ENCODE assay signal across 8 mouse cellular contexts in the genomic region with DNA sequence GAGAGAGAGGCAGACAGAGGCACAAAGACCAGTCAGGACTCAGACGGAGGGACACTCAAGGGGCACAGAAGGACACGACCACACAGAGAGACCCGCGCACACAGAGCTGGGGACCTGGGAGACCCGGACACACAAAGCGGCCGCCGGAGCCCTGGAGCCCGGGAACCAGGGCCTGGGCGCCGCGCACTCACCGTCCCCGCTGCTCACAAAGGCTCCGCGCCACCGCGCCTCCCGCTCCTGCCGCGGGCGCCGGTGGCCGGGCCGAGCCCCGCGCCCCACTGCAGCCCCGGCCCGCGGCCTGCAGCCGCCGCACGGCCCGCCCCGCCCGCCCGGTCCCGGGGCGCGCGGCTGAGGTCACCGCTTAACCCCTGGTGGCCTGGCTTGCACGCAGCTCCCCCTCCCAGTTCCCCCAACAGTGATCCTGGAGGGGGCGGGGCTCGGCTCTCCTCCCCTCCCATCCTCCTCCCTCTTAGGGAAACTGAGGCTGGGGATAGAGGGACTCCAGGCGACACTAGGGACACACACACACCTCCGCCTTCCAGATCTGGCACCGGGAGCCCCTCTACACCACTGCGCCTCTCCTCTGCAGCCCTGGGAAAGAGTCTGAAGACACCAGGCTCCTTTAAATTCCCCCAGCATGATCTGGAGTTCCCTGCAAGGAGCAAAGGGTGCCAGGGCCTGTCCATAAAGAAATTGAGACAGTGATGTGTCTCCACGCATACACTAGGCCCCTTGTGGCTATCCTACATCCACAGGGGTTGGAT. TPM values are rescaled to one million over a fixed set of nuclear protein-coding genes. Genes with fewer than 3 reads are reported as not detected.
A peak's percentile ranks its signal among the peaks of the same experiment; 100 is the strongest.
DNase-seq lines count a peak whose midpoint lies in the region; ATAC-seq and TF ChIP-seq lines count a peak whose summit lies in the region.

No protein-coding gene starts in this region.

- H3K4me3 ChIP-seq in ES-Bruce4 (ENCODE audit: low read depth, low read length): peak overlapping the region; percentile 64
- peak overlapping the region; percentile 92 for H3K4me3 ChIP-seq in cortical plate, adult 2 months (ENCODE audit: insufficient read depth, low read length)
- H3K4me3 ChIP-seq in heart, embryonic 10.5 days: peak overlapping the region; percentile 84
- peak overlapping the region; percentile 67 for H3K4me3 ChIP-seq in midbrain, embryonic 15.5 days

- no peaks in the 10 kb centered on the region for H3K4me1 ChIP-seq in ES-Bruce4 (ENCODE audit: control insufficient read depth, insufficient read depth, low read length)
- H3K4me1 ChIP-seq in cortical plate, adult 2 months (ENCODE audit: control insufficient read depth, insufficient read depth, low read length): peaks cover 3% of the 10 kb centered on the region
- peaks cover 33% of the 10 kb centered on the region for H3K4me1 ChIP-seq in heart, embryonic 10.5 days
- H3K4me1 ChIP-seq in midbrain, embryonic 15.5 days: peaks cover 51% of the 10 kb centered on the region

- WGBS in heart, embryonic 10.5 days: 2% methylated on average over 50 of the region's 50 CpGs
- under 1% methylated on average over 46 of the region's 50 CpGs for WGBS in midbrain, embryonic 15.5 days

- H3K27ac ChIP-seq in ES-Bruce4 (ENCODE audit: insufficient read depth, low read length): no peak overlapping the region
- H3K27ac ChIP-seq in cortical plate, adult 2 months (ENCODE audit: insufficient read depth, low read length): peak overlapping the region; percentile 78
- peak overlapping the region; percentile 98 for H3K27ac ChIP-seq in heart, embryonic 10.5 days
- H3K27ac ChIP-seq in midbrain, embryonic 15.5 days: peak overlapping the region; percentile 95

- H3K9ac ChIP-seq in ES-Bruce4 (ENCODE audit: low read depth, poor library complexity, severe bottlenecking): peak overlapping the region; percentile 84
- H3K9ac ChIP-seq in midbrain, embryonic 15.5 days: peak overlapping the region; percentile 92

- H3K4me2 ChIP-seq in midbrain, embryonic 15.5 days: peak overlapping the region; percentile 64

- peak; percentile 37 for DNase-seq in gastrocnemius, adult 18-20 months (ENCODE audit: low spot score)
- DNase-seq in gastrocnemius, adult 8-10 months (ENCODE audit: low spot score in 2 of 2): no peak
- no peak for DNase-seq in heart, embryonic 10.5 days (ENCODE audit: low spot score)
- DNase-seq in layer of hippocampus, postnatal 36 days: peak; percentile 45 to 50
- DNase-seq in c-Kit-positive CD71-positive TER-119-positive erythroid progenitor cells, embryonic 14.5 days (ENCODE audit: low spot score): no peak

- ATAC-seq in midbrain, embryonic 15.5 days (replicated peaks): peak; percentile 73

- TF ChIP-seq EP300 in ES-Bruce4 (IDR thresholded peaks at IDR 0.05; ENCODE audit: insufficient read depth, low read depth, low read length): no peak

- no peak for TF ChIP-seq CTCF in ES-Bruce4 (IDR thresholded peaks at IDR 0.05; ENCODE audit: low read depth, low read length)
- TF ChIP-seq CTCF in cortical plate, adult 2 months (IDR thresholded peaks at IDR 0.05; ENCODE audit: extremely low read depth, insufficient read depth, low read length): no peak

- no peaks in the 10 kb centered on the region for H3K9me3 ChIP-seq in ES-Bruce4 (replicated peaks; ENCODE audit: control insufficient read depth, insufficient read depth, low read length, poor library complexity, severe bottlenecking)
- no peaks in the 10 kb centered on the region for H3K9me3 ChIP-seq in heart, embryonic 10.5 days
- H3K9me3 ChIP-seq in midbrain, embryonic 15.5 days: no peaks in the 10 kb centered on the region

- no peaks in the 10 kb centered on the region for H3K27me3 ChIP-seq in ES-Bruce4 (ENCODE audit: control insufficient read depth, insufficient read depth, low read length, poor library complexity, severe bottlenecking)
- H3K27me3 ChIP-seq in heart, embryonic 10.5 days (ENCODE audit: insufficient read depth, poor library complexity, severe bottlenecking): peaks cover 20% of the 10 kb centered on the region
- H3K27me3 ChIP-seq in midbrain, embryonic 15.5 days (replicated peaks): no peaks in the 10 kb centered on the region

- no peak for TF ChIP-seq POLR2A in ES-Bruce4 (IDR thresholded peaks at IDR 0.05; ENCODE audit: insufficient read depth, low read length)
- TF ChIP-seq POLR2A in cortical plate, adult 2 months (IDR thresholded peaks at IDR 0.05; ENCODE audit: extremely low read depth, insufficient read depth, low read length): 0 out of 2 replicates have a peak, but pooled peaks have one; percentile 10

- no peaks in the 10 kb centered on the region for H3K36me3 ChIP-seq in ES-Bruce4 (ENCODE audit: control insufficient read depth, insufficient read depth, low read length, poor library complexity, severe bottlenecking)
- H3K36me3 ChIP-seq in heart, embryonic 10.5 days: 0 out of 2 replicates have a peak, but pooled peaks cover 8% of the 10 kb centered on the region
- no peaks in the 10 kb centered on the region for H3K36me3 ChIP-seq in midbrain, embryonic 15.5 days (replicated peaks)

RNA-seq across cellular contexts. Expression of gene Arhgef10l, which starts 17.2 kb away (rescaled TPM):
- 10 to 100 TPM; 53.2 to 68.6 TPM for total RNA-seq in gastrocnemius, adult 18-20 months (2021)
- 10 to 100 TPM; 50.0 to 66.3 (median 54.8) TPM for total RNA-seq in gastrocnemius, adult 8-10 months (2022)
- 7.5 and 7.7 TPM in 2 replicates for polyA plus RNA-seq in ES-Bruce4 (2011; ENCODE audit: insufficient read depth, insufficient read length, low read depth, missing spikeins)
- polyA plus RNA-seq in cortical plate, adult 2 months (2012; rRNA removed): 34.5 and 38.3 TPM in 2 replicates
- 13.3 and 14.9 TPM in 2 replicates for polyA plus RNA-seq in heart, embryonic 10.5 days (2016; fragmentation: Nextera tagmentation; extraction: Ambion mirVana)
- 10 to 100 TPM; 41.7 to 43.9 TPM for total RNA-seq in layer of hippocampus, postnatal 36 days (2021)
- polyA plus RNA-seq in midbrain, embryonic 15.5 days (2015; fragmentation: Nextera tagmentation; extraction: Ambion mirVana): 30.7 and 31.5 TPM in 2 replicates

RNA-seq across cellular contexts. Expression of gene Rcc2, which starts 51.7 kb away (rescaled TPM):
- total RNA-seq in gastrocnemius, adult 18-20 months (2021): 1 to 10 TPM; 7.2 to 8.9 TPM
- total RNA-seq in gastrocnemius, adult 8-10 months (2022): 1 to 10 TPM; 6.0 to 7.8 (median 6.4) TPM
- 222 and 227 TPM in 2 replicates for polyA plus RNA-seq in ES-Bruce4 (2011; ENCODE audit: insufficient read depth, insufficient read length, low read depth, missing spikeins)
- polyA plus RNA-seq in cortical plate, adult 2 months (2012; rRNA removed): 44.1 and 45.9 TPM in 2 replicates
- polyA plus RNA-seq in heart, embryonic 10.5 days (2016; fragmentation: Nextera tagmentation; extraction: Ambion mirVana): 18.0 and 29.0 TPM in 2 replicates
- 10 to 100 TPM; 87.9 to 90.7 TPM for total RNA-seq in layer of hippocampus, postnatal 36 days (2021)
- polyA plus RNA-seq in midbrain, embryonic 15.5 days (2015; fragmentation: Nextera tagmentation; extraction: Ambion mirVana): 28.1 and 34.9 TPM in 2 replicates

Comparison
In these comparisons a context has a peak if more than half of its experiments do, and no peak if none do; other contexts are left out.
1. DNase-seq: peak in gastrocnemius, adult 18-20 months (single experiment) and layer of hippocampus, postnatal 36 days (2 of 2); none in gastrocnemius, adult 8-10 months (0 of 2), heart, embryonic 10.5 days (single experiment) and c-Kit-positive CD71-positive TER-119-positive erythroid progenitor cells, embryonic 14.5 days (single experiment).
2. Peak in every context shown above with its lines, with median percentiles within 50 percentile points of each other: H3K4me3 ChIP-seq.